Mouse (Mus musculus): ENCODE measurements around the gene Cadps2. TPM values are rescaled to one million over a fixed set of nuclear protein-coding genes. Genes with fewer than 3 reads are reported as not detected.

Gene Cadps2
- total and polyA plus RNA-seq, 2 experiments from 2014 or later = 7.3 to 23.0 TPM

GRCm38 (mm10) chr6:23720401-23720800, 118.8 kb downstream of the Cadps2 start:
- ATAC-seq (ENCODE audit: low FRiP score) = no peak
- Histone ChIP-seq H3K27ac (ENCODE audit: low read depth, low read length) (no peak overlapping the region), H3K9me3 (ENCODE audit: low read length) (no peaks in the 10 kb centered on the region), H3K4me1 (ENCODE audit: insufficient read depth, low read length) (no peaks in the 10 kb centered on the region), H3K4me3 (ENCODE audit: low read depth, low read length) (no peak overlapping the region), H3K36me3 (ENCODE audit: insufficient read depth, low read length) (no peaks in the 10 kb centered on the region), H3K9ac (replicated peaks; ENCODE audit: low read length, poor library complexity, severe bottlenecking) (no peak overlapping the region), H3K4me2 (ENCODE audit: low read depth, low read length, poor library complexity, severe bottlenecking) (no peak overlapping the region), H3K27me3 (ENCODE audit: insufficient read depth, low read length) (no peaks in the 10 kb centered on the region)
- TF ChIP-seq CTCF (IDR thresholded peaks at IDR 0.05) = no peak
- WGBS = 85% methylated on average over 2 of the region's 2 CpGs
- no peak for DNase-seq (ENCODE audit: low spot score)

- WGBS = 82% methylated on average over 3 of the region's 3 CpGs
- H3K4me2 ChIP-seq (ENCODE audit: low read depth, low read length, poor library complexity, severe bottlenecking) = no peak overlapping the region
- ATAC-seq (ENCODE audit: low FRiP score) = no peak
- no peaks in the 10 kb centered on the region for H3K27me3 ChIP-seq (ENCODE audit: insufficient read depth, low read length)
- no peak for TF ChIP-seq CTCF (IDR thresholded peaks at IDR 0.05)
- DNase-seq (ENCODE audit: low spot score) = no peak
- no peak overlapping the region for H3K4me3 ChIP-seq (ENCODE audit: low read depth, low read length)
- no peaks in the 10 kb centered on the region for H3K9me3 ChIP-seq (ENCODE audit: low read length)
- no peak overlapping the region for H3K9ac ChIP-seq (replicated peaks; ENCODE audit: low read length, poor library complexity, severe bottlenecking)
- H3K36me3 ChIP-seq (ENCODE audit: insufficient read depth, low read length) = no peaks in the 10 kb centered on the region
- H3K4me1 ChIP-seq (ENCODE audit: insufficient read depth, low read length) = no peaks in the 10 kb centered on the region
- H3K27ac ChIP-seq (ENCODE audit: low read depth, low read length) = no peak overlapping the region
Observed at GRCm38 (mm10) chr6:23707506-23707905, 131.7 kb downstream of the Cadps2 start.

- DNase-seq (ENCODE audit: low spot score) = no peak
- Histone ChIP-seq H3K4me2 (ENCODE audit: low read depth, low read length, poor library complexity, severe bottlenecking) (no peak overlapping the region), H3K27me3 (ENCODE audit: insufficient read depth, low read length) (no peaks in the 10 kb centered on the region), H3K9me3 (ENCODE audit: low read length) (no peaks in the 10 kb centered on the region), H3K27ac (ENCODE audit: low read depth, low read length) (no peak overlapping the region), H3K36me3 (ENCODE audit: insufficient read depth, low read length) (no peaks in the 10 kb centered on the region), H3K4me1 (ENCODE audit: insufficient read depth, low read length) (no peaks in the 10 kb centered on the region), H3K4me3 (ENCODE audit: low read depth, low read length) (no peak overlapping the region), H3K9ac (replicated peaks; ENCODE audit: low read length, poor library complexity, severe bottlenecking) (no peak overlapping the region)
- TF ChIP-seq CTCF (IDR thresholded peaks at IDR 0.05) = no peak
- WGBS = 69% methylated on average over 3 of the region's 3 CpGs
- no peak for ATAC-seq (ENCODE audit: low FRiP score)
Observed at GRCm38 (mm10) chr6:23700879-23701278, 138.3 kb downstream of the Cadps2 start.

- no peaks in the 10 kb centered on the region for H3K36me3 ChIP-seq (ENCODE audit: insufficient read depth, low read length)
- H3K9ac ChIP-seq (replicated peaks; ENCODE audit: low read length, poor library complexity, severe bottlenecking) = no peak overlapping the region
- H3K4me1 ChIP-seq (ENCODE audit: insufficient read depth, low read length) = no peaks in the 10 kb centered on the region
- H3K27me3 ChIP-seq (ENCODE audit: insufficient read depth, low read length) = no peaks in the 10 kb centered on the region
- no peak overlapping the region for H3K4me3 ChIP-seq (ENCODE audit: low read depth, low read length)
- WGBS = 63% methylated on average over 1 of the region's 1 CpGs
- no peak for TF ChIP-seq CTCF (IDR thresholded peaks at IDR 0.05)
- no peak overlapping the region for H3K4me2 ChIP-seq (ENCODE audit: low read depth, low read length, poor library complexity, severe bottlenecking)
- DNase-seq (ENCODE audit: low spot score) (no peak), ATAC-seq (ENCODE audit: low FRiP score) (no peak)
- H3K27ac ChIP-seq (ENCODE audit: low read depth, low read length) = no peak overlapping the region
- no peaks in the 10 kb centered on the region for H3K9me3 ChIP-seq (ENCODE audit: low read length)
Observed at GRCm38 (mm10) chr6:23678172-23678571, 161.0 kb downstream of the Cadps2 start.

- Histone ChIP-seq H3K4me2 (ENCODE audit: low read depth, low read length, poor library complexity, severe bottlenecking) (no peak within 1 kb of the TSS), H3K4me1 (ENCODE audit: insufficient read depth, low read length) (no peaks in the 10 kb centered on the region), H3K4me3 (ENCODE audit: low read depth, low read length) (no peak within 1 kb of the TSS), H3K9me3 (ENCODE audit: low read length) (no peaks in the 10 kb centered on the region), H3K9ac (replicated peaks; ENCODE audit: low read length, poor library complexity, severe bottlenecking) (no peak within 1 kb of the TSS), H3K36me3 (ENCODE audit: insufficient read depth, low read length) (no peaks in the 10 kb centered on the region), H3K27ac (ENCODE audit: low read depth, low read length) (no peak within 1 kb of the TSS), H3K27me3 (ENCODE audit: insufficient read depth, low read length) (no peaks in the 10 kb centered on the region)
- TF ChIP-seq CTCF (IDR thresholded peaks at IDR 0.05) = no peak
- ATAC-seq (ENCODE audit: low FRiP score) (no peak), DNase-seq (ENCODE audit: low spot score) (no peak)
- 78% methylated on average over 2 of the region's 2 CpGs for WGBS
Observed at GRCm38 (mm10) chr6:23655036-23655435, 184.2 kb downstream of the Cadps2 start, which contains the start of gene Rnf148. Gene Rnf148, minus strand, starts transcription at chr6:23655136.

GRCm38 (mm10) chr6:23650205-23650604, 189.0 kb downstream of the Cadps2 start, which contains the start of gene Rnf133:
Gene Rnf133, minus strand, starts transcription at chr6:23650305.
- Histone ChIP-seq H3K27ac (ENCODE audit: low read depth, low read length) (no peak within 1 kb of the TSS), H3K4me1 (ENCODE audit: insufficient read depth, low read length) (no peaks in the 10 kb centered on the region), H3K27me3 (ENCODE audit: insufficient read depth, low read length) (no peaks in the 10 kb centered on the region), H3K4me3 (ENCODE audit: low read depth, low read length) (no peak within 1 kb of the TSS), H3K4me2 (ENCODE audit: low read depth, low read length, poor library complexity, severe bottlenecking) (no peak within 1 kb of the TSS), H3K9me3 (ENCODE audit: low read length) (no peaks in the 10 kb centered on the region), H3K36me3 (ENCODE audit: insufficient read depth, low read length) (no peaks in the 10 kb centered on the region), H3K9ac (replicated peaks; ENCODE audit: low read length, poor library complexity, severe bottlenecking) (no peak within 1 kb of the TSS)
- WGBS = 94% methylated on average over 2 of the region's 2 CpGs
- ATAC-seq (ENCODE audit: low FRiP score) = no peak
- no peak for DNase-seq (ENCODE audit: low spot score)
- no peak for TF ChIP-seq CTCF (IDR thresholded peaks at IDR 0.05)

Measured in midbrain, postnatal 0 days (tissue).